Mouse (Mus musculus) left cerebral cortex, adult 18-20 months (tissue): ENCODE measurements around the gene Pllp. TPM values are rescaled to one million over a fixed set of nuclear protein-coding genes. Genes with fewer than 3 reads are reported as not detected.

Experiments used
- DNase-seq, 2 experiments: peaks; one replicate each; pipeline ENCODE4 v3.0.0; 2021 to 2022; ENCODE audit warnings: low spot score in 2 of 2, mixed read lengths in 1 of 2
- long read RNA-seq, 2 experiments: library from polyadenylated mRNA; stranded (forward); transcript quantifications; one replicate each; pipeline ENCODE4 v2.0.0; 2021
- total RNA-seq, 2 experiments: library from RNA; stranded (reverse); gene quantifications; 2 replicates each; pipeline ENCODE4 v1.2.3; 2021

Pllp gene
- total RNA-seq = 10 to 100 TPM; 26.7 to 31.3 TPM
- long read RNA-seq, experiment 1, transcript Pllp-201 (4 exons, 1,926 nt) = major isoform, 29 of 33 reads
- long read RNA-seq, experiment 1, partial matches to known transcripts = 1 of 33 reads
- long read RNA-seq, experiment 1, other reads (novel, unspliced or antisense) = 3 of 33 reads
- long read RNA-seq, experiment 2, transcript Pllp-201 (4 exons, 1,926 nt) = major isoform, 18 of 19 reads
- long read RNA-seq, experiment 2, partial matches to known transcripts = 1 of 19 reads
- long read RNA-seq, experiment 2, other reads (novel, unspliced or antisense) = 0 of 19 reads

DNA sequence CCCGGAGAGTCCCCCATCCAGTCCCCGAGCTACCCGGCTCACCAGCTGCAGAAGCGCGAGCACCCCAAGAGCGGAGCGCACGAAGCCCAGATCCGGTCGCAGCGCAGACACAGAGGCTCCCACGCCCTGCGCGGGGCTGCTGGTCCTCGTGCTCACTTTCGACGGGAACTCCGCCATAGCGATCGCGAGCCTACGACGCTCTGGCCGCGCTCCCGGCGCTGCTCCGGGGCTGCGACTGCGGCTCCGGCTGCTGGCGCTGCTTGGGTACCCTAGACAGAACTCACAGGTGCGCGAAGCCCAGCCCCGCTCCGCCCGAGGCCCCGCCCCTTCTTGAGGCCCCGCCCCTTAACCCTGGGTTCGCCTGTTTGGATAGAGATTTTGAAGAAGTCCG is at the start of gene Pllp:
Pllp (minus strand) TSS at position 285 of the 391 bp plus-strand sequence.
- DNase-seq = peak; percentile 35 to 56

DNA sequence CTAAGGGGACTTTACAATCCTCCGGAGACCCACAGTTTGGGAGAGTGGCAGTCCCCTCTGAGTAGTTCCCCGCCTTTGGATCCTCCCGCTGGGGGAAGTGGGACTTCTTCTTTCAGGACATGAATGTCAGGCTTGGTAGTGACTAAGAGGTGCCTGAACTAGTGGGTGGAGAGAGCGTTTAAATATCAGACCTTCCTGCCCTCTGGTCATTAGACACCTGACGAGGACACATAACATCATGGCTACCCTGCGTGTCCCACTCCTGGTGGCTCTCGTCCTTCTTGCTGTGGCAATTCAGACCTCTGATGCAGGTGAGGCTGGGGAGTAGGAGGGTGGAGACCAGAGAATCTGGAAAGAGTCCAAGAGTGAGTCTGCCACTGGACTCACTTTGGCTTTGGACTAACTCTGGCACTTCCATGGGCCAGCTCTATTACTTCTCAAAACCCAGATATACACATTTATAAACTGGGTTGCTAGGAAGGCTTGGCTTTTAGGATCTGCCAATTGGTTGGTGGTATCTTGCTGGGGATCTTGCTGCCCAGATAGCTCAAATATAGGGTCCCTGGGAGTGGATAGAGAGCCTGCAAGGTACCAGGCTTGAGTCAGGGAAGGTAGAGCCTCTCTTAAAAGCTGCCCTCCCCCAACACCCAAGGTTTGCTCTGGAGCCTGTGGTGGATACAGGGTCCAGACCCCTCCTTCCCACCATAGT is 49.6 kb upstream of the Pllp start, which contains the start of gene Ccl22:
Ccl22 (plus strand) TSS at position 115 of the 709 bp plus-strand sequence.
- no peak for DNase-seq

DNA sequence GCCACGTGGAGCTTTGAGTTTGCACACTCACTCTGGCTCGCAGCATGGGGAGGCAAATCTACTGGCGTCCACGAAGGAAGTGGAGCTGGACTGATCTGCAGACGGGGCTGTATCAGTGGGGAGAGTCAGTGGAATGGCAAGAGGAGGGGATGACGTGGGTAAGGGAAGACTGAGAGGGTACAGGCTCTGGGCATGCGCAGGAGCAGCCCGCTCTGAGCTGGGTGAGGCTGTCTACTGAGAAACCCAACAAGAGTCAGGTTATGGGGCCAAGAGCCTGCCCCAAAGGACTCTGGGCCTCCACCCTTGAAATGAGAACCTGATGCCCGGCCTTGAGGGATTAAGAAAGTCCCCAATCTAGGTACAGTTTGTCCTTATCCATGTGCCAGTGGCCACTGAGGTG is 48.9 kb upstream of the Pllp start:
- no peak for DNase-seq

DNA sequence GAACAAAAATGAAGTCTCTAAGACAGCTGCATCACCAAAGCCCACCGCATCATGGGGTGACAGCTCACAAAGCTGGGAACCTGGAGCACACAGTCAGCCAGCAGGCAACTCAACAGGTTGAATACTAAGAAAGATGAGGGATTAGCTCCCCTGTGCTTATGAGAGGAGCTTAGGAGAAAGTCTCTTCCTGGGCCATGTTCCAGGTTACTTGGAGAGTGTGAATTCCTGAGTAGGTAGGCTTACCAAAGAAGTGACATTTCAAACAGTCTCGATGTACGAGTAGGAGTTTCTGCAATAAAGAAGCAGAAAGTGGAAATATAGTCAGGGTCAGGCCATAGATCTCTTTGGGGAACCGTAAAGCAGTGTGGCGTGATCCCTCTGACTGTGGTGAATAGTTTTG is 48.4 kb upstream of the Pllp start:
- DNase-seq = no peak

DNA sequence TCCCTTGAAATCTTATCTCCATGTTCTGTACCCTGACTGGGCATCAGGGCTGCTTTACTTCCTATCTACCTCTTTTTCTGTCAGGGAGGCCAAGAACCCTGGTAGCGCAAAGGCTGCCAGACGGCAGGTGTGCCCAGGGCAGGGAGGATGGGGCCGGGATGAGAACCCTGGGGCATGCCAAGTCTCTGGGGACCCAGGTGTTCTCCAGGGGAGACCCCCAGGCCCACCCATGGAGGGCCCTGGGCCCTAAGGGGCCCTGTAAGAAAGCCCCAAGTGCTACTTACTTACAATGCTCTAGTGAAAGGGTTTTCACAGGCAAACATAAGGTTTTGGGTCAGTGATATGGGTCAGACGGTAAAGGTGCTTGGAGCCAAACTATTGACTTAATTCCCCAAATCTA is 45.6 kb upstream of the Pllp start:
- no peak for DNase-seq

DNA sequence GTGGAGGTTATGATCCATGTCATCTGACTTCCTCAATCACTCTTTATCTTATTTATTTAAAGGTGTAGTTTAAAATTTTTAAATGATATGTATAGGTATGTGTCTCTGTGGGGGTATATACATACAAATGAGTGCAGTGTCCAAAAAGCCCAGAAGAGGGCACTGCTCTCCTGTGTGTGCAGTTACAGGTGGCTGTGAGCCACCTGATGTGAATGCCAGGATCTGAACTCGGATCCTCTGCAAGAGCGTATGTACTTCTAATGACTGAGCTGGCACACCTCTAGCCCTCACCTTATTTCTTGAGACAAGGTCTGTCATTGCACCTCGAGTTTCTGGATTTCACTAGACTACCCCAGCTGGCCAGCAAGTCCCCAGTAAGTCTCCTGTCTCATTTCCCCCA is 44.5 kb upstream of the Pllp start:
- no peak for DNase-seq

DNA sequence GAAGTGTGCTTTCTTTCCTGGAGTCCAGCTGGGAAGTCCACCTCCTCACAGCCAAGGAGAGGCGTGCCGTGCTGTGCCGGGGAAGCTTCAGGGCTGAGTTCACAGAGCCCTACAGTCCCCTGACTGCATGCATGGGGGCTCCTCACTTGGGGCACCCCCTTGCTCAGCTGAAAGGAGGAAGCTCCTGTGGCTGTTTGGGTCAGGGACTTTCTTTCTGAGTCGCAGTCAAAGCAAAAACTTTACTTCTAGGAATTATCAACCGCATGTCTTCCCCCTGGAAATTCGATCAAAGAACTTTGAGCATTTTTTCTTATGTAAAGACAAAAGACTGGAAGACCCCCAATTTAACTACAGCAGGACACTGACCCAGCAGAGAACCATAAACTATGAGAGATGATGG is 43.8 kb upstream of the Pllp start:
- DNase-seq = no peak

DNA sequence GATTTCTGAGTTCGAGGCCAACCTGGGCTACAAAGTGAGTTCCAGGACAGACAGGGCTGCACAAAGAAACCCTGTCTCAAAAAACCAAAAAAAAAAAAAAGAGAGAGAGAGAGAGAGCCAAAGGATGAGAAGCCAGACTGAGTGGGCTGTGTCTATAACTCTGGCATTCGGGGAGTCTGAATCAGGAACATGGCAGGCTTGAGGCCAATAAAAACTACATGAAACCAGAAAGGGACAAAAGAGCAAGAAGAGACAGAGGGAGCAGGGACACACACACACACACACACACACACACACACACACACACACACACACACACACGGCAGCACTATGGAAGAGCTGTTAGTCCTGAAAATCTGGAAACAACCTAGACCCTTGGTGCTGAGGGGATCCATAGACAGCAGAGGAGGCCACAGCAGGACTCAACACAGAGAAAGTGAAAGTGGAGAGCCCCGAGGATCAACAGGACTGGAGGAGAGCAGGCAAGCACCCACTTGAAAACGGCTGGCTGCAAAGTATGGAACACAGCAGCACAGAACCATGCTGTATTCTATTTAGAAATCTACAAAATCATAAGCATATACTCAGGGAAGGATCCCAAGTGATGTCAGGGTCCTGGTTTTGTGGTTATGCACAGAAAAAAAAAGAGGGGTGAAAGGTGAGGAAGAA is 39.5 kb upstream of the Pllp start:
- no peak for DNase-seq

DNA sequence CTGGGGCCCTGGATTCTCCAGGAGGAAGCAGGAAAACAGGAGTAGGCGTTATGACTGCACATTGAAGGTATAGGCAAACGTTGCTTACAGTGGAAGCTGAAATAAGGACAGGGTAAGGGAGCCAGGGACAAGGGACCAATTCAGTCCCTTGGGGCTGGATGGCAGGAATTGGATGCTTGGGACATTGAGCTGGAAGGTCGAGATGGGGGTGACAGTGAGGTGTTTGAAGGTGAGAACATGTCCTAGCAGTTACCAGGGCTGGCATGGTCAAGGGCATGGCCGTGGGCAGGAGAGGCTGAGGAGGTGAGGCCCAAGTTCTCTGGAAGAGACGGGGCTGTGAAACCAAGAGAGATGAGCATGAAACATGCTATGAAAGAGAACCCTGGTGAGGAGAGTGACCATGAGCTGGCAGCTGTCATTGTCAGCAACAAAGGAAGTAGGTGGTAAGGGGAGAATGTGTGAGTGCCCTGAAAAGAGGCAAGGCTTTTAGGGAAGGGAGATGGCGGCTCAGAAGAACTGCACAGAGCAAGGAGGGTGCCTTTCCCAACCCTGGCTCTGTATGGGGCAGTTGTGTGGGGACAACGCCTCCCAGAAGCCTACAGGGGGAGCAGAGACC is 38.8 kb upstream of the Pllp start:
- no peak for DNase-seq

DNA sequence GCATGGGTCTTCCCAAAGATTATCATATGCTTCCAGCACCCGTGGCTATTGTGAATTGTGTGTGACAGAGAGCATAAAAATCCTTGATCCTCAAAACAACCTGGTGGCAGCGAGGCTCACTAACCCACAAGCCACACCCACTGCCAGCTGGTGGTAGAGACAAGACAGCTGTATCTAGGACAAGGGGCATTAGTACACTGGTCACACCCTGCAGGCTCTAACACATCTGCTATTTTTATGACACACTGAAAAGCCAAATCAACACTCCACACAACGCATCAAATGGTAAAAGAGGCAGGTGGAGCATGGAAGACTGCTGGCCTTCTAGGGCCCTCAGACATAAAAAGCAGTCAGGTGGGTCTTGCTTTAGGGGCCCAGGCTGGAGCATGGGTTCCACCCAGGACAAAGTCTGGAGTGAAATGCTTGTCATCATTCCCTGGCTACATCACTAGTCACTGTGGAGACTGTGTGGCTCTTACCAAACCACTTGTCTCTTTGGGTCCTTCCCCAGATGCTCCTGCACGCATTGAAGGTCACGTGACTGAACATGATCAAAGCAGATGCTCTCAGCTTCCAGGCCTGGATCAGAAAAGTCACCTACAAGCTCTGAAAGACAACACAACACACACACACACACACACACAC is 37.9 kb upstream of the Pllp start:
- DNase-seq = no peak

DNA sequence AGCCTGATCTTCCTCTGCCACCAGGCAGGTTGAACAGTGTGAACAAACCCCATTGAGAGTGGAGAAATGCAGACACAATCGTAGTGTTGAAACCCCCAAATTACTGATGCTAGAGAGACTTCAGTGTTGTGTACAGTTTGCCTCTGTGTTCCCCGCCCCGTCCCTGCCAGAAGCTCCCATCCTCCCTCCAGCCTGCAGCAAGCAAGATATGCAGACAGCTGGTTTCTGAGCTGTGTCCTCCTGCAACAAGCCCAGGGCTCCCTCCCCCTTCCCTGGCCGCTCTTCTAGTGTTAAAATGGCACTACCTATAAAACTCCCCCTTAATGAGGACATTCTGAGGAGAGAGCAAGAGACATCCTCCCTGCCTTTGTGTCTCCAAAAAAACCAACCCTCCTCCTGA is 33.2 kb upstream of the Pllp start:
- no peak for DNase-seq

DNA sequence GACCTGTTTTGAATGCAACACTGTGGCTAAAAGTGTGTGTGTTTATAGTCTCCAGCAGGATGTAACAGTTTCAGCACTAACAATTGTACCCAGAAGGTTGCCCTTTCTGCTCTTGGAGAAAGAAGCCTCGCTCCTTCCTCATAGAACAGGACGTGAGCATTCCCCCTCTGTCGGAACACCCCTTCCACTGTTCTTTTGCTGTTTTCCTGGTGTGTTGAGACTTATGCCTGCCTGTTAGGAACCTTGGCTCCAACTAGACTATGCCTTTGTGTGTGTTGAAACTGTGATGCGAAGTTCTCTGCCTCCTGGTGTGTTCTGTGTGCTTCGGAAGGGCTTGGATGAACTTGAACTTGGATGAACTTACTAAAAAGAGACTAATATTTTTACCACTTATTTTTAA is 29.9 kb upstream of the Pllp start:
- DNase-seq = no peak

DNA sequence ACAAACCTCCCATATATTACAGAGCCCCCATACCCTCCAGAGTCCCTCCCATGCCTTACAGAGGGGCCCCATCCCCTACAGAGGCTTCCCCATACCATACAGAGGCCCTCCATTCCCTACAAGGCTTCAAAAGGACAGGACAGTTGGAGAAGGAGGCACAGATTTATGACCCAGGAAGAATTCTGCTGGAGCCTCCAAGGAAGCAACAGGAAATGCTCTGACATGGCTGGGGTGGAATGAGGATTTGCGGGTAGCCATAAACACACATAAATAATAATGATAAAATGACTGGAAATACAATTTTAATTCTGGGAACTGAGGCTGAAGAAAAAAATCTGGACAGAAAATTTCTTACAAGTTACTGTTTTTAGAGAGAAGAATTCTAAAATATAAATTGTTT is 20.8 kb upstream of the Pllp start:
- DNase-seq = no peak

DNA sequence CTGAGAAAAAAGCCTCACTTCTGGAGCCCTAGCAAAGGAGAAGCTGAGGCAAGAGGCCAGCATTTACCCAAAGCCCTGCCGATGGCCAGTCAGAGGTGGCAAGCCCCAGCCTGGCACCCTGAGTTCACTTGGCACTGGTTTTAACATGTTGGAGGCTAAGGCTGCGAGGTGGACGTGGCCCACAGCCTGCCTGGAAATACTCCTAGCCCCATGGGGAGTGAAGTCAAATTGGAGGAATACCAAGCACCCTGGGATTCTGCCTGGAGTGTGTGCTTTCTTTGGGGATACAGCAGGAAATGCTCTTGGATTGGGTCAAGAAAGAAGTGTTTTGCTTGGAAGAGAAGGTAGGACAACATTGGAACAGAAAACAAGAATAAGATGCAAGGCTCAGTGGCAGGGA is 19.8 kb upstream of the Pllp start:
- no peak for DNase-seq

DNA sequence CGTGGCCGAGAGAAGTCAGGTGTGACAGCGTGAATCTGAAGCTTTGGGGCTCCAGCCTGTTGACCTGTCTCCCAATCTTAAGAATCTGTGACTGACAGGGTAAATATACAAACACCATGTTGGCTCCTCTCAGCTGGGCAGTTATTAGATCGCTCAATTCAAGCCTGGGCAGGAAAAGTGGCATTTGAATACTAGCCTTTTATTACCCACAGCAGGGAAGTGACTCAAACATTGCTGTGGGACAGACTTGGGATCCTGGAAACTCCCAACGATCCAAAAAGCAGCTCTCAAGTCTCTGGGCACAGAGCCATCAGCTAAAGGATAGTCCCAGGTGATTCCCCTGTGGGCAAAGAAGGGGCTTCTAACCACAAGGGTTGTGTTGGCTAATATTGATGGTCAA is 18.5 kb upstream of the Pllp start:
- DNase-seq = no peak

DNA sequence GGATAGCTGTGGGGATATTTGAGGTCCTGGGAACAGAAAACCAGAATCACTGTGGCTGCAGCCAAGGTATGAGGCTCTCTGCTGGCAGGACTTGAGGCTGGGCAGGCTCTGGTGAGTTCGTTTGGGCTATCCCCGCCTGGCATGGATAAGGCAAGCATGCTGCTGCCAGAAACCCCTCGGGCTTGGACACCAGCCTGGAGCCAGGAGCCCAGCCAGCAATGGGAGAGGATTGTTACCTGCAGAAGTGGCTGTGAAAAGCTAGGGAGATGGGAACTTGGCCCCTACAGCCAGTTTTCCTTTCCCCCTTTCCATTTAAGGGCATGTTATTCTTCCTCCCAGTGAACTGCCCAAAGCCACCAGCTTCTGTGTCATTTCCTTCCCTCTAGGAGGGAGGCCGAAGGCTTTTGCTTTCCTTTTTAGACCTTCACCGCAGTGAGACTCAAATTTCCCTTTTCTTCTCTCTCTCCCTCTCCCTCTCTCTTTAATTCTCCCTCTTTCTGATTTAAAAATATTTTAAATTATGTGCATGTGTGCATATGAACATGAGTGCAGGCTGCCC is 15.2 kb upstream of the Pllp start:
- no peak for DNase-seq

DNA sequence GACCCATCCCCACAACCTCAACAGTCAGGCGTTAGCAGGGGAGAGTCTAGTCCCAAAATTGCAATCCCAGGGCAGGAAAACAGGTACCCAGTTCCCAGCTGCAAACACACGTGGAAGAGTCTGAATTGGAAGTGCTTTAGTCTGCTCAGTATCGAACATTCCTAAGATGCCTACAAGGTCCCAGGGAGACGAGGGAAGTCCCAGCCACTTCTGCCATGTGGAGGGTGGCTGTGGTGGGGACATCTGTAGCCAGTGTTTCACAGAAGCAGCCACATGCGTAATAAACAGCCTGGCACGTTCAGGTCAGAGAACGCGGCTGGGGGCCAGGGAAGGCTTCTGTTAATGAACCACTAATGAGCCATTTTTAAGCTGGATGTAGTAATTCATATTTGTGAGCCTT is 14.3 kb upstream of the Pllp start:
- DNase-seq = no peak

DNA sequence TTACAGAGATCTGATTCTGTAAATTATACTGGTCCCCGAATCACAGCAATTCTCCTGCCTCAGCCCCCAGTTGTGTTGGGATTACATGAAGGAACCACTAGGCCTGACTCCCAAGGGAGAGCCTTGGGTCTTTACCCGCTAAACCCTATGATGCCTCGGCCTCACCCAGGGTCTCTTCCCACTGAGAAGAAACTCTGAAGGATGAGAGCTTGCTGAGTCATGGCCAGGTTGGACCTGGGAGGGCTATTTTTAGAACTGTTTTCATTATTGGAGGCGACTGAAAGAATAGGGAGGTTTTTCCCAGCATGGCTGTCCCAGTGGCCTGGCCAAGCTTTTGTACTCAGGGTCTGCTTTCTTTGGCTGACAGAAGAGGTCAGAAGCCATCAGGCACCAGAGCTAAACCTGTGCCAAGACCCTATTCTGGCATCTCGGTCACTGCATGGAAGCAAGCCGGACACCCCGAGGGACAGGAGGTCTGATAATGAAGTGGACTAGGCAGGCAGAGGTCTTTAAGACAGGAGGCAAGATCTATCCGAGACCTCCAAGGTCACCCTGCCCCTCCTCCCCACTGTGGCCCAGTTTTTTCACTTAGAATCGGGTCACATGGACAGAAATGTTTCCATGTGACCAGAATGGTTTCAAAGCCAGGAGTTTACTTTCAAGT is 10.8 kb upstream of the Pllp start:
- no peak for DNase-seq

DNA sequence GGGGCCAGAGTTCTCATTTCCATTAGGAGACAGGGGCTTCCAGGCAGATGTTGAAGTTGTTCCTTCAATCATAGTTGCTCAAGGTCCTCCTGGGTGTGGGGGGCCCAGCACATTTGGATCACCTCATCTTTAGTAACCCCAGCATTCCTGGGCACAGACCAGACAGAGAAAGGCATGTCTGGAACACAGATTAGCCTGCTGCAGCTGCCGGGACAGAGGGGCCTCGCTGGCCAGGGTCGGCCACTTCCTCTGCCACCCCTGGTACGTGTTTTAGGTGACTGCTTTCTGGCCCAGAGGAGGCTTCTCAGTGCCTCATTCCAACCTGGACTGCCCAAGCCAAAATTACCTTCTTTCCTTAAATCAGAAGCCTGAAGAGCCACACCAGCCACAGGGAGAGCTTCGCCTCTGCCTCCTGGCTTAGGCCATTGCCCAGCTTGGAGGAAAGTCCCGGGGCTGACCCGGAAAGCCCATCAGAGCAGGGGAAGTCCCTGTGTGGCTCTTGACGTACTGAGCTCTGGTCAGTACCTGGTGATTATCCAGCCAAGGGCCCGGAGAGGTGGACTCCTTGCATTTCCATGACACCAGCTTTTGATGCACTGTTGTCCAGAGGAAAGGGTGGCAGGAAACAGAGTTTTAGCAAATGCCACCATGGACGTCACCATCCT is 9.6 kb upstream of the Pllp start:
- DNase-seq = no peak

DNA sequence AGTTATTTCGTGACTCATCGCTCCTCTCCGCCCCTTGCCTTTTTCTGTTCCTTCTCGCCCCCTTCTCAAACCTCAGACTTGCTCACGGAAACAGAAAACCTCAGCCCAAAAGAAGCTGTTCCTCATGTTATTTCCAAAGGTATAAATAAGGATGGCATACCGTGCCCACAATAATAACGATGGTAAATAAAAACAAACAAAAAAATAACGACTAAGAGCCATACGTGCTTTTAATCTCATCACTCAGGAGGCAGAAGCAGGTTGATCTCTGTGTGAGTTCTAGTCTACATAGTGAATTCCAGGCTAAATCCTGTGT is 8.5 kb upstream of the Pllp start:
- no peak for DNase-seq
